Mouse (Mus musculus): Measurements from ENCODE around the gene Pnpla1.
A peak's percentile ranks its signal among the peaks of the same experiment; 100 is the strongest.

The Pnpla1 gene

DNA sequence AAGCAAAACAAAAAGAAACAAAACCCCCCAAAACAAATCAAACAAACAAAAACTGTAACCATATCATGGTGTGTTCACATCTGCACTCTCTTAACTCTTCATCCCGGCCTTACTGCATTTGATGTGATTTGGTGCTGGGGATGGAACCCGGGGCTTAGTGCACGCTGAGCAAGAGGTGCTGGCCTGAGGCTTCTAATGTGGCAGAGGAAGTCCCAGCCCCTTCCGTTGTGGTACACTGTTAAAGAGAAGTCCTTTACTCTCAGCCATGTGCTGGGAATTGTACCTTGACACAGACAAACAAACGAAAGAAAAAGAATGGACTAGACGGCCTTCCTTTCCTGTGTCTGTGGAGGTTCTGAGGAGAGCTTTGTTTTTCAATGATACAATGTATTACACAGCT lies 63.9 kb downstream of the Pnpla1 start:
- DNase-seq (ENCODE audit: low spot score in 2 of 2), result no peak

DNA sequence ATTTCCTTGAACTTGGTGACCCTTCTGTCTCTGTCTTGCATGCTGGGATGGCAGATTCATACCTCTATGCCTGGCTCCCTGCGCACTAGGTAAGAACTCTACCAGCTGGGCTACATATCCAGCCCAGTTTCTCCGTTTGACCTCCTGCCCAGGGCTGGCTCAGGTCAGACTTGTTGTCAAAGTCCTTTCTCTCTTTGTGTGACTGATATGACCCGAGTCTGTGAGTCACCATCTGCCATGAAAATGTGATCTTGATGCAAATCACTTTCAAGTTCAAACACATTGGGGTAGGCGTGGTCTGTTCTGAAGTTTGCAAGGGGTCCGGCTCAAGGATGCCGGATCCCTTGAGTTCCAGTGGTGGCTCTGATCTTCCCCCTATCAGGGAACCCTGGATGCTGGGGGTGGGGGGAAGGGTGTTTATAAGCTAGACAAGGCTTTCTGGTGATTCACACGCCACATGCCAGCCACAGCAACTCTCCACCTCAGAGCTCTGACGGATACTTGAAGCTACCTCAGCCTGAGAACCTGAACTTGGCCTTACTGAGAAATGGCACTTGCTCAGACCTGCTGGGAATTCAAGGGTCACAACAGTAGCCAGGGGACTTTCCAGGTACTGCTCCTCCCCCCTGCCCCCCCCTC lies 66.9 kb downstream of the Pnpla1 start:
- DNase-seq (ENCODE audit: low spot score in 2 of 2), result no peak

DNA sequence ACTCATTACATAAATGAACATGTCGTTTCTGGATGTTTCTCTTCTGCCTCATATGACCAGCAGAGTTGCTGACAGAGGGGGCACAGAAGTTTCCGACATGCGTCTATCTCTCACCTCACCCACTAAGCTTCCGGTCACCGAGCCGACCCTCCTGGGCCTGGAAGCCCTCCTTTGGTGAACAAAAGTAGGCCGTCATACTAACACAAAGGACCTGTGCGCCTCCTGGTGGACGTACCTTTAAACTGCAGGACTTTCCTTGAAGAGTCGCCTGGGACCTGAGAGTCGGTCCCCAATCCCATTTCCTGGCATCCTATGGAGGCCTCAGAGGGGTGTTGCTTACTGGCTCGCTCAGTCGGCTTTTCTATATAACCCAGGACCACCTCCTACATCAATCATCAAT lies 68.2 kb downstream of the Pnpla1 start:
- DNase-seq (ENCODE audit: low spot score in 2 of 2), result peak; percentile 66 to 74

DNA sequence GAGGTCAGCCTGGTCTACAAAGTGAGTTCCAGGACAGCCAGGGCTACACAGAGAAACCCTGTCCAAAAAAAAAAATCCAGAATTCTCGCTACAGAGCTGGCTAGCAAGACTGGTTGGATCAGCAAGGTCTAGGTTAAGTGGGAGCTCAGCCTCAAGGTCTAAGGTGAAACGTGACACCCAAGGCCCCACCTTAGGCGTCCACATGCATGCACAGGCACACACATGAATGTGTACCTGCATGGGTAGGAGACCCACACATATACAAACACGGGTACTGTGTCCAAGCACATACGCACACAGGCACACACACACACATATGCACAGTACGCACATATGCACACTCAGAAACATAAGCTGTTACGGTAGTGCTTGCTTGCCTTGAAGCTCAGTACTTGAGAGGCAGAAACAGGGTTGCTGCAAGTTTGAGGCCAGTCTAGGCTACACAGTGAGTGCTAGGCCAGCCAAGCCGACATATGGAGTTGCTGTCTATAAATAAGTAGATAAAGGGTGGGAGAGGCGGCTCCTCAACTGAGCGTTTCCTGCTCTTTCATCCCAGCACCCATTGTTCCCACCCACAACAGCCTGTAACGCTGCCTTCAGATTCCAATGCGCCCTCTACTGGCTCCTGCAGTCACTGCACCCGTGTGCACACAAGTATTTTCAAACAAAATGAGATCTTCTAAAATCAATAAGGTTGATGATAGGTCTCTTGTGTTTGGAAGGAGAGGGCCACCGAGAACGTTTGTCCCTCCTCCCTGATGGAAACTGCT lies 68.8 kb downstream of the Pnpla1 start:
- DNase-seq (ENCODE audit: low spot score in 2 of 2), result no peak

GRCm38 (mm10) chr17:28928004-28928403 lies 69.8 kb downstream of the Pnpla1 start:
- no peak for DNase-seq (ENCODE audit: low spot score in 2 of 2)

GRCm38 (mm10) chr17:28929369-28929768 lies 71.2 kb downstream of the Pnpla1 start:
- DNase-seq (ENCODE audit: low spot score in 2 of 2), result no peak

GRCm38 (mm10) chr17:28930392-28931074 lies 72.3 kb downstream of the Pnpla1 start:
- no peak for DNase-seq (ENCODE audit: low spot score in 2 of 2)

DNA sequence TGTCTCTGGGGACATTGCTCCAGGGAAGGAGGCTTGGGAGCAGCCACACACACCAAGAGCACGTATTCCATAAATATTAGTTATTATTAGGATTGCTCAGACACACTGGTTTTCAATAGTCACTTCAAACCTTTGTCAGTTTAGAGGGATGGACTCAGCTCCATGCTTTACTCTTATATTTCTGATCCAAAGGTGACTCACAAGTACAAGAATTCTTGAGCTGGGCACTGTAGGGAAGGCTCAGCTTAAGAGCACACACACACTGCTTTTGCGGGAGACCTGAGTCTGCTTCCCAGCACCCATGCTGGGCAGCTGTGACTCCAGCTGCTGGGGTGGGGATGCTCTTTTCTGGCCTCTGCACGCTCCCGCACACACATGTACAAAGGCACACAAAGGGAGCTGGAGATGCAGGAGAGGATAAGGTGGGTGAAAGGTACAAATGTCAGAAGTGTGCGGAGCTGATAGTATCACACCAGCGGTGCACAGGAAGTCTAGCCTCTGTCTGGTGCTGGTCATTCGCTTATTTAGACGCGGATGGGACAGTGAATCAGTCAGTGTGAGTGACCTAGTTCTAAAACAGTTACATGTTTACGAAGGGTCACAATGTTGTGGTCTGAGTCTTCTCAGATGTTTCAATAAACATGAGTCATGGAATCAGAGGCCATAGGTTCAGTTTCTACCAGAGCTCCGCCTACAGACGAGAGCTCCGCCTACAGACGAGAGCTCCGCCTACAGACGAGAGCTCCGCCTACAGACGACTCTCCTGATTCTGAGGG lies 73.4 kb downstream of the Pnpla1 start:
- no peak for DNase-seq (ENCODE audit: low spot score in 2 of 2)

DNA sequence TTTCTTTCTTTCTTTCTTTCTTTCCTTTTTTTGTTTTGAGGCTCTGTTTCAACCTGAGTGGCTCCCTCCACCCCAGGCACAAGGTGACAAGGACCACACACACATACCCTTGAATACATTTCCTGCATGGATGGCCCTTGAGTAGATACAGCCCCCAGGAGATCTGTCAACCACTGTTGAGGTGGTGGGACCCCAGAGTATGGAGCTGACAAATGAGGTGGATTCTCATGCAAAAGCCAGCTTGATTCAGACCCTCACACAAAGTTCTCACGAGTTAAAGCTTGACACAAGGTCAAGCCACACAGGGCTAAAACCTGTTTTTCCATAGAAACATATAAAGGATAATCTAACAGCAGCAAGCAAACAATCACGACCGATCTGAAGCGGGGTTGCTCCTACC lies 74.1 kb downstream of the Pnpla1 start:
- no peak for DNase-seq (ENCODE audit: low spot score in 2 of 2)

GRCm38 (mm10) chr17:28934120-28934916 lies 76.1 kb downstream of the Pnpla1 start:
- no peak for DNase-seq (ENCODE audit: low spot score in 2 of 2)

- no peak for DNase-seq (ENCODE audit: low spot score in 2 of 2)
Observed at GRCm38 (mm10) chr17:28936133-28936532, 77.9 kb downstream of the Pnpla1 start.

GRCm38 (mm10) chr17:28936622-28937345 lies 78.6 kb downstream of the Pnpla1 start:
- DNase-seq (ENCODE audit: low spot score in 2 of 2), result no peak
